In the genomic region with DNA sequence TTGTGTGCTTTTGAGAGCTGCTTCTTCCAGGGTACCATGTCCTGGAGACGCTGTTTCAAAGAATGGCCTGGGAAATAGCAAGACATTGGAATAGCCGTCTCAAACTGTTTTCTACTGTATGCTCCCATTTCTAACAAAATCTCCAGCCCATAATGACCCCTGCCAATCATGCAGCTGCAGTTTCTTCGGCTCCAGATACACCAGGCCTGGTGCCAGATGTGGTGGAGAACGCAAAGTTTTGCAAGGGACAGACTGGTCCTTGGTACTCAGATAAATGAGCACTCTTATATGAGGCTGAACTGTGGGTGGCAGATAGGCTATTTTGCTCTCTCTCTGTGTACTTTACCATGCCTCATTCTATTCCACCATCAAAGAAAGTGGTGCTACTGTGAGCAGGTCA, we compare ENCODE assay signal across 27 mouse cellular contexts. TPM values are rescaled to one million over a fixed set of nuclear protein-coding genes. Genes with fewer than 3 reads are reported as not detected.
DNase-seq lines count a peak whose midpoint lies in the region; ATAC-seq lines count a peak whose summit lies in the region.
"Had no signal": no experiment of that assay in that cellular context is flagged by ENCODE, and none has a peak within 500 bp of the region (broad histone marks: within the 10 kb centered on the region; RNA-seq: fewer than 3 reads in every experiment).

No protein-coding gene starts in this region.

- no peak overlapping the region for H3K9ac ChIP-seq in hindbrain, embryonic 13.5 days
- no peak overlapping the region for H3K9ac ChIP-seq in hindbrain, embryonic 16.5 days (ENCODE audit: low read depth, low read length)
- H3K9ac ChIP-seq in midbrain, embryonic 16.5 days (ENCODE audit: low read depth, low read length): no peak overlapping the region
- H3K9ac ChIP-seq in midbrain, embryonic 13.5 days (replicated peaks): no peak overlapping the region
- H3K9ac ChIP-seq: embryonic facial prominence, embryonic 13.5 days; forebrain, embryonic 12.5 days; forebrain, embryonic 15.5 days; heart, embryonic 13.5 days had no signal

- no peak overlapping the region for H3K4me3 ChIP-seq in hindbrain, embryonic 13.5 days
- H3K4me3 ChIP-seq in hindbrain, embryonic 16.5 days (ENCODE audit: low read length): no peak overlapping the region
- no peak overlapping the region for H3K4me3 ChIP-seq in midbrain, embryonic 16.5 days (ENCODE audit: low read depth, low read length)
- no peak overlapping the region for H3K4me3 ChIP-seq in midbrain, embryonic 13.5 days (replicated peaks)
- H3K4me3 ChIP-seq: embryonic facial prominence, embryonic 10.5 days; embryonic facial prominence, embryonic 13.5 days; erythroblast, embryonic 14.5 days; forebrain, embryonic 12.5 days; forebrain, embryonic 15.5 days; heart, adult 2 months; heart, embryonic 10.5 days; heart, embryonic 13.5 days had no signal

- 51% methylated on average over 4 of the region's 4 CpGs for WGBS in hindbrain, embryonic 13.5 days
- 49% methylated on average over 4 of the region's 4 CpGs for WGBS in hindbrain, embryonic 16.5 days
- 65% methylated on average over 4 of the region's 4 CpGs for WGBS in midbrain, embryonic 16.5 days
- WGBS in midbrain, embryonic 13.5 days: 75% methylated on average over 4 of the region's 4 CpGs

- no peaks in the 10 kb centered on the region for H3K36me3 ChIP-seq in hindbrain, embryonic 13.5 days
- H3K36me3 ChIP-seq in hindbrain, embryonic 16.5 days (ENCODE audit: control insufficient read depth, insufficient read depth, low read length): no peaks in the 10 kb centered on the region
- H3K36me3 ChIP-seq in midbrain, embryonic 16.5 days (ENCODE audit: control insufficient read depth, insufficient read depth, low read length): no peaks in the 10 kb centered on the region
- no peaks in the 10 kb centered on the region for H3K36me3 ChIP-seq in midbrain, embryonic 13.5 days
- H3K36me3 ChIP-seq: embryonic facial prominence, embryonic 10.5 days; embryonic facial prominence, embryonic 13.5 days; forebrain, embryonic 12.5 days; forebrain, embryonic 15.5 days; G1E; heart, embryonic 10.5 days; heart, embryonic 13.5 days had no signal

- H3K27ac ChIP-seq in hindbrain, embryonic 13.5 days: peak overlapping the region; percentile 48; the same call in 1 of the 2 replicates
- H3K27ac ChIP-seq in hindbrain, embryonic 16.5 days (ENCODE audit: low read depth, low read length): no peak overlapping the region
- H3K27ac ChIP-seq in midbrain, embryonic 16.5 days (ENCODE audit: low read length): no peak overlapping the region
- H3K27ac ChIP-seq in midbrain, embryonic 13.5 days: no peak overlapping the region
- H3K27ac ChIP-seq: embryonic facial prominence, embryonic 10.5 days; embryonic facial prominence, embryonic 13.5 days; forebrain, embryonic 12.5 days; forebrain, embryonic 15.5 days; heart, adult 2 months; heart, embryonic 10.5 days; heart, embryonic 13.5 days had no signal

- no peaks in the 10 kb centered on the region for H3K27me3 ChIP-seq in hindbrain, embryonic 13.5 days
- H3K27me3 ChIP-seq in hindbrain, embryonic 16.5 days (replicated peaks; ENCODE audit: control insufficient read depth, insufficient read depth, low read length): no peaks in the 10 kb centered on the region
- H3K27me3 ChIP-seq in midbrain, embryonic 16.5 days (ENCODE audit: control insufficient read depth, insufficient read depth, low read depth, low read length): no peaks in the 10 kb centered on the region
- no peaks in the 10 kb centered on the region for H3K27me3 ChIP-seq in midbrain, embryonic 13.5 days
- H3K27me3 ChIP-seq: embryonic facial prominence, embryonic 13.5 days; forebrain, embryonic 12.5 days; forebrain, embryonic 15.5 days; heart, embryonic 13.5 days; Patski had no signal

- peaks cover 15% of the 10 kb centered on the region for H3K4me1 ChIP-seq in hindbrain, embryonic 13.5 days (replicated peaks)
- no peaks in the 10 kb centered on the region for H3K4me1 ChIP-seq in hindbrain, embryonic 16.5 days (ENCODE audit: control insufficient read depth, insufficient read depth, low read depth, low read length)
- H3K4me1 ChIP-seq in midbrain, embryonic 16.5 days (ENCODE audit: control insufficient read depth, insufficient read depth, low read length): no peaks in the 10 kb centered on the region
- H3K4me1 ChIP-seq in midbrain, embryonic 13.5 days (replicated peaks): 0 out of 2 replicates have a peak, but pooled peaks cover 2% of the 10 kb centered on the region
- H3K4me1 ChIP-seq: embryonic facial prominence, embryonic 10.5 days; forebrain, embryonic 12.5 days; heart, embryonic 10.5 days had no signal

- DNase-seq in heart, adult 11 months: peak; percentile 65
- DNase-seq in heart, postnatal 14 days: no peak
- DNase-seq in retina, embryonic 14.5 days (ENCODE audit: low spot score): no peak
- DNase-seq: adrenal gland, adult 2 months; adrenal gland, postnatal 36 days; B cell, adult 2 months; cerebellum, adult 11-12 months; cerebellum, adult 8-10 months; cerebellum, postnatal 10 days; cerebellum, postnatal 36 days; embryo, embryonic 11 days; gastrocnemius, postnatal 25 days; heart, adult 2 months had no signal

- intact Hi-C loops in heart, postnatal 14 days (cut with DNase I): loop anchor here (5.0 to 10.0 kb wide), 3 partner anchors 60 to 210 kb away; partner anchors contain the start of gene Slc44a1

- H3K4me2 ChIP-seq in hindbrain, embryonic 13.5 days: no peak overlapping the region
- H3K4me2 ChIP-seq in hindbrain, embryonic 16.5 days (ENCODE audit: low read length): no peak overlapping the region
- H3K4me2 ChIP-seq in midbrain, embryonic 16.5 days (ENCODE audit: low read length): no peak overlapping the region
- H3K4me2 ChIP-seq in midbrain, embryonic 13.5 days (replicated peaks): no peak overlapping the region
- H3K4me2 ChIP-seq: embryonic facial prominence, embryonic 13.5 days; forebrain, embryonic 12.5 days; forebrain, embryonic 15.5 days; heart, embryonic 13.5 days had no signal

- ATAC-seq in hindbrain, embryonic 13.5 days (ENCODE audit: low FRiP score): no peak
- ATAC-seq in hindbrain, embryonic 16.5 days: no peak
- 0 out of 2 replicates have a peak, but pooled peaks have one; percentile 19 for ATAC-seq in midbrain, embryonic 16.5 days
- no peak for ATAC-seq in midbrain, embryonic 13.5 days
- ATAC-seq: forebrain, embryonic 15.5 days; intestine, postnatal 0 days; Patski had no signal

- H3K9me3 ChIP-seq in hindbrain, embryonic 13.5 days: no peaks in the 10 kb centered on the region
- H3K9me3 ChIP-seq in hindbrain, embryonic 16.5 days (ENCODE audit: control insufficient read depth, low read length): no peaks in the 10 kb centered on the region
- no peaks in the 10 kb centered on the region for H3K9me3 ChIP-seq in midbrain, embryonic 16.5 days (replicated peaks; ENCODE audit: control insufficient read depth, low read length, poor library complexity, severe bottlenecking)
- H3K9me3 ChIP-seq in midbrain, embryonic 13.5 days: no peaks in the 10 kb centered on the region
- H3K9me3 ChIP-seq: embryonic facial prominence, embryonic 10.5 days; embryonic facial prominence, embryonic 13.5 days; forebrain, embryonic 12.5 days; forebrain, embryonic 15.5 days; G1E; heart, embryonic 10.5 days; heart, embryonic 13.5 days had no signal

RNA-seq across cellular contexts. Expression of gene Slc44a1, which starts 58.2 kb away (rescaled TPM):
- total RNA-seq in heart, postnatal 14 days (2021): 10 to 100 TPM; 43.0 to 47.2 TPM
- 8.8 and 9.8 TPM in 2 replicates for polyA plus RNA-seq in hindbrain, embryonic 13.5 days (2015; fragmentation: Nextera tagmentation; extraction: Ambion mirVana)
- 4.8 and 10.7 TPM in 2 replicates for polyA plus RNA-seq in hindbrain, embryonic 16.5 days (2015; fragmentation: Nextera tagmentation; extraction: Ambion mirVana)
- polyA plus RNA-seq in midbrain, embryonic 16.5 days (2015; fragmentation: Nextera tagmentation; extraction: Ambion mirVana): 9.5 and 9.6 TPM in 2 replicates
- 7.9 and 11.6 TPM in 2 replicates for polyA plus RNA-seq in midbrain, embryonic 13.5 days (2015; fragmentation: Nextera tagmentation; extraction: Ambion mirVana)
